Mouse (Mus musculus) MEL (cell line): Measurements from ENCODE around the gene Shcbp1l.
"Not testable (repeated sequence)": the region's sequence is repeated elsewhere in the genome, so short reads cannot be mapped to it uniquely, and the experiment has no call there.

Experiments used
- BHLHE40 ChIP-seq: IDR thresholded peaks from 2 replicates; pipeline ENCODE4 v1.6.1; 2012; ENCODE audit warnings: low read depth, mild to moderate bottlenecking, inconsistent platforms, low read length, improper control_type of control experiment, borderline replicate concordance
- CTCF ChIP-seq, 3 experiments: IDR thresholded peaks in 2 of 3; conservative IDR thresholded peaks in 1 of 3; 2 replicates each; pipeline ENCODE4 v1.5.1; 2011 to 2012; ENCODE audit warnings: low read length in 3 of 3, low read depth in 2 of 3, mild to moderate bottlenecking in 2 of 3, improper control_type of control experiment in 1 of 3, inconsistent platforms in 1 of 3, mixed read lengths in 1 of 3, moderate library complexity in 1 of 3; ENCODE audit not compliant: control insufficient read depth in 1 of 3, insufficient read depth in 1 of 3, poor library complexity in 1 of 3, severe bottlenecking in 1 of 3
- E2F4 ChIP-seq: IDR thresholded peaks from 2 replicates; pipeline ENCODE4 v1.6.1; 2011; ENCODE audit warnings: low read depth, low read length, improper control_type of control experiment, borderline replicate concordance
- EP300 ChIP-seq, 2 experiments: IDR thresholded peaks; 2 replicates each; pipeline ENCODE4 v1.6.1; 2011; ENCODE audit warnings: improper control_type of control experiment in 2 of 2, low read length in 2 of 2, low read depth in 1 of 2, mild to moderate bottlenecking in 1 of 2
- MAFK ChIP-seq: IDR thresholded peaks from 2 replicates; pipeline ENCODE4 v1.6.1; 2011; ENCODE audit warnings: low read depth, mild to moderate bottlenecking, low read length, improper control_type of control experiment, borderline replicate concordance
- SMC3 ChIP-seq: IDR thresholded peaks from 2 replicates; pipeline ENCODE4 v1.6.1; 2011; ENCODE audit warnings: low read depth, low read length, improper control_type of control experiment
- ZNF384 ChIP-seq: IDR thresholded peaks from 2 replicates; pipeline ENCODE4 v1.6.1; 2012; ENCODE audit warnings: low read depth, mild to moderate bottlenecking, inconsistent platforms, low read length, improper control_type of control experiment

GRCm38 (mm10) chr1:153412663-153413396 is 12.1 kb upstream of the Shcbp1l start:
- not testable (repeated sequence) for TF ChIP-seq BHLHE40; CTCF (IDR thresholded peaks at IDR 0.05 in 2 of 3, conservative IDR thresholded peaks at IDR 0.05 in 1 of 3; ENCODE audit: control insufficient read depth in 1 of 3, insufficient read depth in 1 of 3, low read depth in 2 of 3, low read length in 3 of 3, poor library complexity in 1 of 3, severe bottlenecking in 1 of 3); E2F4; SMC3; MAFK; EP300 (IDR thresholded peaks at IDR 0.05; ENCODE audit: low read depth in 1 of 2, low read length in 2 of 2); ZNF384
